Mouse (Mus musculus) stomach, postnatal 0 days (tissue): Measurements from ENCODE around the gene Fank1. TPM values are rescaled to one million over a fixed set of nuclear protein-coding genes. Genes with fewer than 3 reads are reported as not detected.

Experiments
- ATAC-seq: fragments of 200-750 bp; cut with Nextera tagmentation; 2 replicates; pipeline ENCODE4 v1.8.0; 2017; ENCODE audit not compliant: low FRiP score, low TSS enrichment
- DNase-seq: peaks from one replicate; pipeline ENCODE4 v3.0.0-alpha.2; 2016; ENCODE audit warnings: low spot score
- H3K27ac ChIP-seq: fragments of 300-500 bp; sonication (generic); replicated peaks from 2 replicates; pipeline ENCODE4 v1.5.1; 2014; ENCODE audit warnings: mild to moderate bottlenecking, control low read depth
- H3K27me3 ChIP-seq: fragments of 300-500 bp; sonication (generic); 2 replicates; pipeline ENCODE4 v1.6.1; 2014; ENCODE audit warnings: low read length; ENCODE audit not compliant: control insufficient read depth, insufficient read depth
- H3K36me3 ChIP-seq: fragments of 300-500 bp; sonication (generic); 2 replicates; pipeline ENCODE4 v1.6.1; 2014; ENCODE audit warnings: low read length, mixed read lengths; ENCODE audit not compliant: control insufficient read depth, insufficient read depth
- H3K4me1 ChIP-seq: fragments of 300-500 bp; sonication (generic); replicated peaks from 2 replicates; pipeline ENCODE4 v1.6.1; 2014; ENCODE audit warnings: antibody characterized with exemption; ENCODE audit not compliant: control insufficient read depth, insufficient read depth
- H3K4me2 ChIP-seq: fragments of 300-500 bp; sonication (generic); replicated peaks from 2 replicates; pipeline ENCODE4 v1.6.1; 2014; ENCODE audit warnings: low read depth, mild to moderate bottlenecking, control low read depth, moderate library complexity
- H3K4me3 ChIP-seq: fragments of 300-500 bp; sonication (generic); 2 replicates; pipeline ENCODE4 v1.5.1; 2014; ENCODE audit warnings: low read depth, low read length, control low read depth
- H3K9ac ChIP-seq: fragments of 300-500 bp; sonication (generic); 2 replicates; pipeline ENCODE4 v1.6.1; 2014; ENCODE audit warnings: mild to moderate bottlenecking, low read length, control low read depth, mixed read lengths
- H3K9me3 ChIP-seq: fragments of 300-500 bp; sonication (generic); 2 replicates; pipeline ENCODE4 v1.6.1; 2016; ENCODE audit warnings: low read length; ENCODE audit not compliant: control insufficient read depth
- CTCF ChIP-seq: IDR thresholded peaks from 2 replicates; pipeline ENCODE4 v1.5.1; 2016; ENCODE audit warnings: antibody characterized with exemption, low read depth, mild to moderate bottlenecking, moderate library complexity
- EP300 ChIP-seq: optimal IDR thresholded peaks from 2 replicates; pipeline ENCODE3; 2016; ENCODE audit warnings: antibody characterized with exemption
- WGBS: fragments of 180-500 bp; shearing (Covaris S2); extraction: QIAGEN DNeasy Blood & Tissue Kit; methylation state at CpG from one replicate; pipeline ENCODE4 v1.1.7; 2014; 5-methylcytosine and 5-hydroxymethylcytosine counted together
- polyA plus RNA-seq: library from polyadenylated mRNA; unstranded; fragments of >200 nt; fragmentation: Nextera tagmentation; extraction: Ambion mirVana; gene quantifications from 2 replicates; pipeline ENCODE4 v1.2.1, GENCODE M21; 2015

Fank1 gene
- polyA plus RNA-seq, 1 experiment from 2014 or later, result 0.34 TPM

DNA sequence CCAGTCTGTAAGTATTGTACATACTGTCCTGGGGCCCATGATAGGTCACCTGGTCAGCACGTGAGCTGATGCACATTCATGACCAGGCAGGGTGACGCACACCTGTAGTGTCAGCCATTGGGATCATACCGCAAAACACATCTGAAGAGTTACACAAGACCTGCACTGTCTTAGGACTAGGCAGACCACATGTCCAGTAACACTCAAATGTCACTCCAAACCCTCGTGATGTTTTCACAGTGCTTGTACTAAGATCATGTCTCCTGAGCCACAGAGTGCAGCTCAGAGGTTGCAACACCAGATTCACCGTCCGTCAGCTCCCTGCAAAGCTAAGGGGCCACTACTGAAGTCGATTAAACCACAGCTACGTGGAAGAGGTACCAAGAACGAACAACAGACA is 114.6 kb downstream of the Fank1 start:
- WGBS, result 88% methylated on average over 9 of the region's 9 CpGs
- H3K9me3 ChIP-seq, result no peaks in the 10 kb centered on the region
- no peak for ATAC-seq

DNA sequence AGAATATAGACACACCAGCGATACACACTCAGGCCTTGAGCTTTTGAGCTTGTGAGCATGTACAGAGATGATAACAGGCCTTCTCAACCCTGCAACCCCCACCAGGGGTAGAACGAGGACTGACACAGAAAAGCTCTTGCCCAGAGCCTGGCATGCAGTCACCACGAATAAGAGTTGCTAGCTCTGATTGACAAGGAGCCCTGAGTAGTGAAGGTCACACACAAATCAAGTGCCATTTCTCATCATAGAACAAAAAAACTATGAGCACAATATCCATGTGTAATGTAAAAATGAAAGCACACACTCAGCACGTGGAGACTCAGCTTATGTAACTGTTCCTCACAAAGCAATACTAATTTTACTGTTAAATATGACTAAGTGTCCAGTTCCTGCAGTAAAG is 115.1 kb downstream of the Fank1 start:
- Histone ChIP-seq H3K27me3 (no peaks in the 10 kb centered on the region), H3K27ac (no peak overlapping the region), H3K36me3 (no peaks in the 10 kb centered on the region), H3K4me3 (no peak overlapping the region), H3K4me2 (no peak overlapping the region), H3K9me3 (no peaks in the 10 kb centered on the region), H3K9ac (no peak overlapping the region), H3K4me1 (no peaks in the 10 kb centered on the region)
- ATAC-seq, result no peak
- TF ChIP-seq CTCF, result no peak
- no peak for TF ChIP-seq EP300
- 71% methylated on average over 4 of the region's 4 CpGs for WGBS
- no peak for DNase-seq

More for the DNA sequence above, 114.6 kb downstream of the Fank1 start:
- TF ChIP-seq CTCF (no peak), EP300 (no peak)
- Histone ChIP-seq H3K27me3 (no peaks in the 10 kb centered on the region), H3K4me1 (no peaks in the 10 kb centered on the region), H3K4me2 (no peak overlapping the region), H3K9ac (no peak overlapping the region), H3K27ac (no peak overlapping the region), H3K4me3 (no peak overlapping the region), H3K36me3 (no peaks in the 10 kb centered on the region)
- DNase-seq, result no peak

DNA sequence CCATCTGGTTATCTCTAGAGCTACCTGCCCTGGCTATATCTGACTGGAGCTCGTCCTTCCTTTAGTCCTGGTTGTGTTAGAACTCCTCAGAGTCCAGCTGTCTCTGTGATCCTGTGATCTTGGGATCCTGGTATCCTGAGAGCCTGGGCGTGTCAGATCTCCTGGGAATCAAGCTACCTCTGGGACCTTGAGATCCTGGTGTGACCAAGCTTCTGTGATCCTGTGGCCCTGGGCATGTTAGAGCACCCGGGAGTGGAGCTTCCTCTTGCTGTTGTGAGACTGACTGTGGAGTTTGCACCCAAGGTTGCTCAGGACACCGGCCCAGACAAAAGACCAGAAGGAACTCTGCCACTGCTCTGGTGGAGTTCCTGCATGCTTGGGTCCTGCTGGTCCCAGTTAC is 122.7 kb downstream of the Fank1 start:
- Histone ChIP-seq H3K27ac (no peak overlapping the region), H3K36me3 (no peaks in the 10 kb centered on the region), H3K9ac (no peak overlapping the region), H3K4me3 (no peak overlapping the region), H3K27me3 (no peaks in the 10 kb centered on the region), H3K4me2 (no peak overlapping the region), H3K9me3 (no peaks in the 10 kb centered on the region), H3K4me1 (no peaks in the 10 kb centered on the region)
- DNase-seq (no peak), ATAC-seq (no peak)
- no peak for TF ChIP-seq EP300
- no peak for TF ChIP-seq CTCF
- WGBS, result 88% methylated on average over 4 of the region's 4 CpGs

DNA sequence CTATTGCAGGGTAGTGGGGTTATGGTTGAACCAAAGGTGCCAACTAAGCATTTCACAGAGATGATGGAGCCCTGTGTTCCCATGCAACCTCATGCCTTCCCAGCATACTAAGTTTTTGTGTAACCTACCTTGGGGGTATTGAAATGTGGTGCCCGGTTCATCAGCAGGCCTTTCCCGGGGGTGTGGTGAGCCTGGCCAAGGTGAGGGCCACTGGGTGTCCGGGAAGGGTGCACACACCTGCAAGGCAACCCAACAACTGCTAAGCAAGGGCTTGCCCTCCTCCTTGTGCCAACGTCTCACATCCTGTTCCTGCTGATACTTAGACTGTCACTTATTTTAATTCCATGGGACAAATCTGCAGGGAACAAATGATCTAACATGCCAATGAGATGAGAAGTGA is 132.3 kb downstream of the Fank1 start:
- DNase-seq (no peak), ATAC-seq (no peak)
- no peak overlapping the region for H3K27ac ChIP-seq
- H3K4me3 ChIP-seq, result no peak overlapping the region
- H3K4me2 ChIP-seq, result no peak overlapping the region
- 85% methylated on average over 4 of the region's 4 CpGs for WGBS
- 0 out of 2 replicates have a peak, but pooled peaks cover 2% of the 10 kb centered on the region for H3K9me3 ChIP-seq
- H3K4me1 ChIP-seq, result no peaks in the 10 kb centered on the region
- H3K9ac ChIP-seq, result no peak overlapping the region
- H3K27me3 ChIP-seq, result no peaks in the 10 kb centered on the region
- H3K36me3 ChIP-seq, result no peaks in the 10 kb centered on the region
- TF ChIP-seq EP300, result no peak
- TF ChIP-seq CTCF, result no peak

DNA sequence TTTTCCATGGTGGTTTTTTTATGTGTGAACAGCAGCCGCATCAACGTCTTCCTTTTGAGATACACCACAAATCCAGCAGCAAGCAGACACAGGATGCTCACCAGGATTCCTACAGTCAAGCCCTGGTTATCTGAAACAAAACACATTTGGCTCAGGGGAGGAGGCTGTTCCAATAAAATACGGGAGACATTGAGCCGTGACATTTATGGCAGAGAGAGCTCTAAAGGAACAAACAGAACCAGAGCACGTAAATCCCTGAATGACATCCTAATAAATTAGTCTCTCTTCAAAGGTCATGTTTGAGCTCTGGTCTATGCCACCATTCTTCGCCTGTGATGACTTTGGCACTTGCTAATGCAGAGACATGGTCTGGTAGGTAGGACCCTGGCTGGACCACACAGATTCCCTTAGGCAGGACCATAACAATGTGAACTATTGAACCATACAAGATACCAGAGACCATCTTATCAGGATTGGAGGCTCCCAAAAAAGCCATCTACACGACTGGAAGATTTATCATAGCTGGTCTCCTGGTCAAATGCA is 133.2 kb downstream of the Fank1 start:
- Histone ChIP-seq H3K27ac (no peak overlapping the region), H3K4me1 (no peaks in the 10 kb centered on the region), H3K36me3 (no peaks in the 10 kb centered on the region), H3K27me3 (no peaks in the 10 kb centered on the region), H3K4me3 (no peak overlapping the region), H3K9me3 (0 out of 2 replicates have a peak, but pooled peaks cover 2% of the 10 kb centered on the region), H3K9ac (no peak overlapping the region), H3K4me2 (no peak overlapping the region)
- TF ChIP-seq CTCF, result no peak
- no peak for TF ChIP-seq EP300
- DNase-seq (no peak), ATAC-seq (no peak)
- 53% methylated on average over 7 of the region's 7 CpGs for WGBS

DNA sequence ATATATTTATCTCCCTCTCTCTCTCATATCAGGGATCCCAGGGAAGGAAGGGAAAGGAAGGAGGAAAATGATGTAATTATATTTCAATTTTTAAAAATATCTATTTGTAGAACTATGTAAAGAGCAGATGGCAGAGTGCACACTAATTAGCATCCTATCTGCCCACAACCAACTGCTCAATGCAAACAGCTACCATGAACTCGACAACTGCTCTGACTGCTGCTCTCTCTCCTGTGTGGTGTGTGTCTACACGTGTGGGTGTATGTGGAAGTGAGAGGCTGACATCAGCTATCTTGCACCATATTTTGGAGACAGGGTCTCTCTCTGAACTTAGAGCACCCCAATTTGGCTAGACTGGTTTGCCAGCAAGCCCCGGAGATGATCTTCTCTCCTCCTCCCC is 135.2 kb downstream of the Fank1 start:
- Histone ChIP-seq H3K4me3 (no peak overlapping the region), H3K9me3 (no peaks in the 10 kb centered on the region), H3K4me1 (no peaks in the 10 kb centered on the region), H3K9ac (no peak overlapping the region), H3K27me3 (no peaks in the 10 kb centered on the region), H3K27ac (no peak overlapping the region), H3K4me2 (no peak overlapping the region), H3K36me3 (no peaks in the 10 kb centered on the region)
- TF ChIP-seq CTCF (no peak), EP300 (no peak)
- 80% methylated on average over 3 of the region's 3 CpGs for WGBS
- no peak for ATAC-seq
- DNase-seq, result no peak
